Mouse (Mus musculus): ENCODE data around the gene Klhdc7b. TPM values are rescaled to one million over a fixed set of nuclear protein-coding genes. Genes with fewer than 3 reads are reported as not detected.

Klhdc7b gene
- under 1 TPM; 0.39 to 0.41 TPM for total RNA-seq (2021)

DNA sequence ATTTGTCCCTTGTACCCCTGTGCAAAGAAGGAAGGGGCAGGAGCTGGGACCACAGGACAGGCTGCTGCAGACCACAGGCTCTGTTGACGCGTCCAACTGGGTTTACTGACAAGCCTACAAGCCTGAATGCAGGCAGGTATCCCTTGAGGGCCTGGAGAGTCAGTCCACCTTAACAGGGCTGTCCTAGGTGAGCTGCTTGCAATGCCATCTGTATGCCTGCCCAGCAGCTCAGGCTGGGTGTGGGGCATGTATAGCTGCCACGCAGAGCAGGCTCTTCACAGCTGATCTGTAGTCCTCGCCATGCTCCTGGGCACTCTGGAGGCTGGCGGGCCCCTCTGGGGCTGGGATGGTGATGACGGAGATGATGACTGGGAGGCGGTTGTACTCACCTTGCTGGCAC is at the start of gene Klhdc7b:
Gene Klhdc7b, plus strand, starts transcription at position 301 of the 400 bp plus-strand sequence.
- no peak for DNase-seq (ENCODE audit: low spot score in 2 of 2)
- intact Hi-C loops (cut with DNase I): no loop called here

DNA sequence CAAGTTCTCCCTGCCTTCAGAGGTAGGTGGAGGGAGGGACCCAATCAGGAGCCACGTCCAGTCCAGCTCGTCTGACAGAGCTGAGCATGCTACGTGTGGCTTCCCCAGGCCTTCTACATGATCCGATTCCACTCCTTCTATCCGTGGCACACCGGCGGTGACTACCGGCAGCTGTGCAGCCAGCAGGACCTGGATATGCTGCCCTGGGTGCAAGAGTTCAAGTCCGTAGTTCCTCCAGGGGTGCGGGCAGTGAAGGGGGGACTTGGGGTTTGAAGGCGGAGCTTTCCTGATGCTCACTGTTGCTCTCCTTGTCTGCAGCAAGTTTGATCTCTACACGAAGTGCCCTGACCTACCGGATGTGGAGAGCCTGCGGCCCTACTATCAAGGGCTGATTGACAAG is 48.3 kb upstream of the Klhdc7b start:
- intact Hi-C loops (cut with DNase I): no loop called here
- no peak for DNase-seq (ENCODE audit: low spot score in 2 of 2)

DNA sequence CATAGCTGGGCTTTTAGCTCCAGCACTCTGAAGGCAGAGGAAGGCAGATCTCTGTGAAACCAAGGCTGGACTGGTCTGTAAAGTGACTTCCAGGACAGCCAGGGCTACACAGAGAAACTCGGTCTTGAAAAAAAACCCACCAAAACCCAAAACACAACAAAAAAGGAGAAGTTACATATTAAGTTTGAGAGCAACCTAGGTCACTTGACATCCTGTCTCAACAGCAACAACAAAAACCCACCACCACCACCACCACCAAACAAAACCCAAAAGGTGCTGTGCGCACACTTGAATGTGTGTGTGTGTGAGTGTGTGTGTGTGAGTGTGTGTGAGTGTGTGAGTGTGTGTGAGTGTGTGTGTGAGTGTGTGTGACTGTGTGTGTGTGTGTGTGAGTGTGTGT is 45.0 kb upstream of the Klhdc7b start:
- no peak for DNase-seq (ENCODE audit: low spot score in 2 of 2)
- intact Hi-C loops (cut with DNase I): no loop called here

DNA sequence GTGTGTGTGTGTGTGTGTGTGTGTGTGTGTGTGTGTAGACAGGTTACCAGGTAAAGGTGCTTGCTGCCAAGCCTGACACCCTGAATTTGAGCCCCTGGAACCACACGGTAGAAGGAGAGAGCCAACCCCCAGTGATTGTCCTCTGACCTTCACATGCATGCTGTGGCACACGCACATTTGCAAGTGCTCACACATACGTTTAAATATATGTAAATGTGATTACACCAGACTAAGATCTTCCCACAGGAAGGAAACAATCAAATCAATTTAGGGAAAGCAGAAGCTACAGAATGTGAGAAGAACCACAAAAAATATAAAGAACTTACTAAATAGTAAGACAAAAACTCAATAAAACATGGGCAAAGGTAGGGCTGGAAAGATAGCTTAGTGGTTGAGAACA is 44.6 kb upstream of the Klhdc7b start:
- DNase-seq (ENCODE audit: low spot score in 2 of 2): no peak
- intact Hi-C loops (cut with DNase I): no loop called here

DNA sequence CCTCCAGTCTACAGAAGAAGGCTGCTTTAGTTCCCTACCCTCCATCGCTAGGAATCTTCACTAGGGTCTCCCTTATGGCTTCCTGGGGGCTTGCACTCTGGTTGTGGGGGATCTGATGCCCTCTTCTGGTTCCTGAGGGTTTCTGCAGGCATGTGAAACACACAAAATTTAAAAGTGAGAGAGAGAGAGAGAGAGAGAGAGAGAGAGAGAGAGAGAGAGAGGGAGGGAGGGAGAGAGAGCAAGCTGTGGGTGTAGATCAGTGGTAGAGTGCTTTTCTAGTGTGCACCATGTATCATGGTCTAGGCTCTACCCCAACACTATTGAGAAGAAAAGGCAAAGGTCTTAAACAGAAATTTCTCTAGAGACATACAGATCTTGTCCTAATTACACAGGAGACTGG is 43.0 kb upstream of the Klhdc7b start:
- intact Hi-C loops (cut with DNase I): no loop called here
- no peak for DNase-seq (ENCODE audit: low spot score in 2 of 2)

DNA sequence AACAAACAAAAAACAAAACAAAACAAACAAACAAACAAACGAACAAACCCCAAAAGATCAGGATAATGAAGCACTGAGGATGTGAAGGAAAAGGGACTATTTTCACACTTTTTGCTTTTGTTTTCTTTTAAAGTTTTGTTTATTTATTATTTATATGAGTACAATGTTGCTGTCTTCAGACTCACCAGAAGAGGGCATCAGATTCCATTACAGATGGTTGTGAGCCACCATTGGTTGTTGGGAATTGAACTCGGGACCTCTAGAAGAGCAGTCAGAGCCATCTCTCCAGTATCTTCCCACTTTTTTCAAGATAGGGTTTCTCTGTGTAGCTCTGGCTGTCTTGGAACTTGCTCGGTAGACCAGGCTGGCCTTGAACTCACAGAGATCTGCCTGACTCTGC is 41.4 kb upstream of the Klhdc7b start:
- intact Hi-C loops (cut with DNase I): no loop called here
- no peak for DNase-seq (ENCODE audit: low spot score in 2 of 2)

DNA sequence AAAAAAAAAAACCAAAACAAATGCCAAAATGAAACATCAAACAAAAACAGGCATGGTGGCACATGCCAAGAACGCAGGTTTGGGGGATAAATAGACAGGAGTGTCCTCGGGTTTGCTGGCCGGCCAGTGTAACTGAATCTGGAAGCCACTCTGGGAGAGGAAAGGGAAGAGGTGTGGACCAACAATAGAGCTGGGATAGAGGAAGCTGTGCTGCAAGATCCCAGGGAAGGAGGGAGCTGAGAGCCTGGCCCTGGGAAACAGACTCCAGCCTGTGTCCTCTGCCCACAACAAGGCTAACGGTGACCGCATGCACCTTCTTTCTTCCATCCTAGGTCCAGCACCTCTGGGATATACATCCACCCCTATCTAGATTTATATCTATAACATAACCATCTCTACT is 34.3 kb upstream of the Klhdc7b start:
- intact Hi-C loops (cut with DNase I): no loop called here
- no peak for DNase-seq (ENCODE audit: low spot score in 2 of 2)

DNA sequence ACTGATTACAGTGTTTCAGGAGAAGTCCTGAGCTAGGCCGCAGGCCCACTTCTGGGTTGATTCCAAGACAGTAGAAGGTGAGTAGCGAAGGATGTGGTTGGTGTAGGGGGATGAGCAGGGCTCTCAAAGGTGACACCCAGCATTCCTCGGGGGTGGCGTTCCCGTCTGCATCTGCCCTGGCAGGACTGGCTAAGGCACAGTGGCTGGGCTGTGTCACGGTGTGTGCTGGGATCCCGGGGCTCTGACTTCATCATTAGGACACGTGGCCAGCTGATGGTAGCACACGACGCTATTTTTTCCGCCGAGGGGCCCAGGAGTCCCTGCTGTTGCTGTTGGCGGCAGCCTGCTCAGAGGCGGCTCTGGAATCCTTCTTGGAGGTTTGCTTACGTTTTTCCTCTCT is 33.4 kb upstream of the Klhdc7b start:
- no peak for DNase-seq (ENCODE audit: low spot score in 2 of 2)
- intact Hi-C loops (cut with DNase I): no loop called here

DNA sequence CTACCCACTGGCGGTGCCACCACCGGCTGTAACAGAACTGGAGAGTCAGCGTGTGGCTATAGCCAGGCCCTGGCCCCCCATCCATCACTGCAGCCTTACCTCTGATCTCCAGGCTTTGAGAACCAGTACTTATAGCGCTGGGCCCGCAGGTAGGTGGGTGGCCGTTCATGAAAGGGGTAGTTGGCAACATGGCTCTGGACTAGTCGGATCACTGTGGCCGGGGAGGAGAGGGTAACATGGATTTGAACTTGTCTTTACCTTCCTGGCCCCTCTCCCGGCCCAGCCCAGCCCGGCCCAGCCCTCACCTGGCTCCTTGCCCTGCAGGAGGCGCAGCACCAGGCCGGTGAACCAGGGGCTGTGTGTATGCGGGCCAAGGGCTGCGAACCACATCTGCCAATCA is 32.7 kb upstream of the Klhdc7b start:
- DNase-seq (ENCODE audit: low spot score in 2 of 2): no peak
- intact Hi-C loops (cut with DNase I): no loop called here

DNA sequence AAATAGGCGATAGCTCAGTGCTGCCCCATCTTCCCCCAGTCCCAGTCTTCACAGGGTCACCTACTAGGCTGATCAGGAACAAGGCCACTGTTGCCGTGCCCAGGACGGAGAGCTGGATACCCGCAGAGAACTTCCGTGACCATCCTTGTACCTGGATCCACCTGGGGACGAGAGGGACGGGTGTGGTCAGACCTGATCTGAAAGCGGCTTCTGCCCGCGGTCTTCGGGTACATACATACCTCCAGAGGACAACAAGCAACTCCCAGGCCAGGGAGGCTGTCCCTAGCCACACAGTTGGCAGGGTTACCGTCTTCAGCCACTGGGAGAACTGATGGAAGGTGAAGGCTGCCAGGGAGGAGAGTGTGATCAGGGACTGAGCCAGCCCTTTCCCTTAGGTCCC is 31.9 kb upstream of the Klhdc7b start:
- intact Hi-C loops (cut with DNase I): no loop called here
- DNase-seq (ENCODE audit: low spot score in 2 of 2): no peak

DNA sequence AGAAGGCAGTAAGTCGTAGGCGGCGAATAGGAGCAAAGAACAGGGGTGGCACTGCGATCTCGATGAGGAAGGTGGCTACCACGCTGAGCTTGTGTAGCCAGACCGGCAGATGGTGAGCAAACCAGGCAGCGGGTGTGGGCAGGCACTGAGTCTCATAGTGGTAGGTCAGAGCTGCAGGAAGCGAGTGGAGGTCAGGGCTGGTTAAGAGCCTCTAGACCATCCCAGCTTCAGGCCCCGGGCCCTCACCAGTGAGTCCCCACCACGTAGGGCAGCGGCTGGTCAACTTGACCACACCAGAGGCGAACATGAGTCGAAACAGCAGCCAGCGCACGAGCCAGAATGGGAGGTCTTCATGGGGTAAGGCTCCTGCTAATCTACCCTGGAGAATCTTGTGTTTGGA is 30.9 kb upstream of the Klhdc7b start:
- no peak for DNase-seq (ENCODE audit: low spot score in 2 of 2)
- intact Hi-C loops (cut with DNase I): loop anchor here (2.0 kb wide), 1 partner anchor 37 kb away; no protein-coding TSS in a partner anchor

DNA sequence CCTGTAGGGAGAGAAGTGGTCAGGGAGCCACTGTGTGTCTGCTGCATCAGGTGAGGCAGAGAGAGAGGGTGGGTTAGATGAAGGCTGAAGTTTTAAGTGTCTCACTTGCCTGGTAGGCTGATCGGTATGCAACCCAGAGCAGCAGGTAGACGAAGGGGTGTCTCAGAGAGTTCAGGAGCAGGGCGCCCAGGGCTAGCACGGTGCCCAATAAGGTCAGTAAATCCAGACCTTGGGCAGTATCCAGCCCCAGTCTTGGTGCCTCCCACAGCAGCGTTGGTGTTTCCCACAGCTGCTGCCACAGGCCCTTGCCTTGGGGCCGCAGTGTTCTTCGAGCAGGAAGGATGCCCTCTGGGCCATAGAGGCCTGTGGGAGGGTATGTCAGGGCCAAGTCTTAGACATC is 30.3 kb upstream of the Klhdc7b start:
- DNase-seq (ENCODE audit: low spot score in 2 of 2): no peak
- intact Hi-C loops (cut with DNase I): loop anchor here (2.0 kb wide), 1 partner anchor 38 kb away; no protein-coding TSS in a partner anchor

DNA sequence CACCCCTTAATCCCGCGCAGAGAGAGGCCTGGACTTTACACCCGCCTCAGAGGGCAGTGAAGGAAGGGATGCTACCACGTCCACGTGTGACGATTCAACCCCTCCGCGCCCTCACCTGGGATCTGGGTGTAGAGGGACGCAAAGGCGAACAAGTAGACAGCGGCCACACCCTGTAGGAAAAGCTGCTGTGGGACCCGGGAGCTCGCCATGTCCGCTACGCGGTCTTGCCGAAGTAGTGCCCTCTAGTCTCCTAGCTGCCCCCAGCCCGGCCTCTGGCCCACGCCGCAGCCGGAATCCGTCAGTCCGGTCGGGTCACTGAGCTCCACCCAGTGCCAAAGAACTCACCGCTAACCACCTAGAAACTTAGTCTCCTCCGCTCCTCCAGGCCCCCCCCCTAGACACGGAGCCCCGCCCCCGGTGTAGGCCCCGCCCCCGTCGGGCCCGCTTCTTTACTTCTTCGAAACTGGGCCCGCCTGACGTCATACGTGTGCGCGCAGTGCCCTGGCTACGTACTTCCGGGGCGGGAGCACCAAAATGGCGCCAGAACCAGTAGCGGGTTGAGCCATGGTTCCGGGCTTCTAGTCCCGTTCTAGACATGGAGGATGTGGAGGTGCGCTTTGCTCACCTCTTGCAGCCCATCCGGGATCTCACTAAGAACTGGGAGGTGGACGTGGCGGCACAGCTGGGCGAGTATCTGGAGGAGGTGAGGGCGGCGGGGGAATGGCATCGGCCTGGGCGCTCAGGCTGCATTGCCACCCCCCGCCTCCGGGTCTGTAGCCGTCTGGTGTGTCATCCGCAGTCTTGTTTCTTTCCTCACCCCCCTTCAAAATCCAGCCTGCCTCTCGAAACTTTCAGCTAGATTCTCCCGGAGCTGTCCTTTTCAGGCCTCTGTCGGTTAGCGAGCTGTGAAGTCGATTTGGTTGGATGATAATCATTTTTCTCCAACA is 29.2 kb upstream of the Klhdc7b start, which contains the start of the genes Lmf2 and Ncaph2:
Gene Lmf2, minus strand, starts transcription at position 419 of the 947 bp plus-strand sequence.
Gene Ncaph2, plus strand, starts transcription at position 479 of the 947 bp plus-strand sequence.
- peak; percentile 94 to 95 for DNase-seq (ENCODE audit: low spot score in 2 of 2)
- intact Hi-C loops (cut with DNase I): loop anchor here (1.0 to 2.0 kb wide), 2 partner anchors 18 to 39 kb away; partner anchors contain the start of gene Sco2

DNA sequence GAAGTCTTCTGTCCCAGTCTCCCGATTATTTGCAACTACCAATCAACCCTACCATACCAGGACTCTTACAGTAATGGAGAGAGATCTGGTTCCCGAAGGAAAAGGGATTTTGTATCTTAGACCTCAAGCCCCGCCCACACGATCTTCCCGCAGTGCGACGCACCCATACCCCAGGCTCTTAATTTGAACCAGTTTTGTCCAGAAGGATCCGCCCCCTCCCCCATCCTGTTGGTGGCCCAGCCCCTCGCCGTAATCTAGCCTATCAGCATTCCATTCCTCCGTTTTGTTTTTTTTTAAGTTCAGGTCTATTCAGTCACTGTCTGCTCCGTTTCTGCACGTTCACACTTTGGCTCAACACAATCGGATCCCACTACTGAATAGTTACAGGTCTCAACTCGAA is 28.3 kb upstream of the Klhdc7b start:
- DNase-seq (ENCODE audit: low spot score in 2 of 2): no peak

DNA sequence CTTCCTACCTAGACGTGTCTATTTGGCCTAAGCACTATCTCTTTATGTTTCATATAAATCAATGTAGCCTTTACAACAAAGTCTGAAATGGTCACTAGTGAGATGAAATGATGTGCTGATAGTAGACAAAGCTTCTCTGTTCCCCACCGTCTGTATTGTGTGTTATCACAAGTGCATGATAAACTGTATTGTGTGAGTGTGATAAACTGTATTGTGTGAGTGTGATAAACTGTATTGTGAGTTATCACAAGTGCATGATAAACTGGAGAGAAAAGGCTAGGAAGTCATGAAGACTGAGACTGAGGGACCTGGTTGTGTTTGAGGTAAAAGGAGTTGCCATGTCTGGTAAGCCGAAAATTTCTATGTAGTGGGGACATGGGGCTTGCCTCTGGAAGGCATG is 25.9 kb upstream of the Klhdc7b start:
- intact Hi-C loops (cut with DNase I): no loop called here
- no peak for DNase-seq (ENCODE audit: low spot score in 2 of 2)

More for the DNA sequence above, 28.3 kb upstream of the Klhdc7b start:
- intact Hi-C loops (cut with DNase I): no loop called here

DNA sequence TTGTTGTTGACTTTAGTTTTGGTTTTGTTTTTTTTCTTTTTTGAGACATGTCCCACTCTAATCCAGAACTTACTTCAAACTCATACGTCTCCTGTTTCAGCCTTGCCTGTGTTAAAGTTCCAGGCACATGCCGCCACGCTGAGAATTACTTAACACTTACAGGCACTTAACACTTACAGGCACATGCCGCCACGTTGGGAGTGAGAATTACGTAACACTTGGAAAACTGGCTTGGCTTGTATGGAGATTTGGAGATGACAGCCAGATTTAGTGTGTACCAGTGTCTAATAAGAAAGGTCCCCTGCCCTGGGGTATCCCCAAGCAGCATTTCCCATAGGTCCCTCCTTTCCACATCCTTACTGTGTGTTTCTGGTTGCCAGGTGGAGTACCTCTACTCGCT is 21.7 kb upstream of the Klhdc7b start:
- DNase-seq (ENCODE audit: low spot score in 2 of 2): no peak
- intact Hi-C loops (cut with DNase I): no loop called here

DNA sequence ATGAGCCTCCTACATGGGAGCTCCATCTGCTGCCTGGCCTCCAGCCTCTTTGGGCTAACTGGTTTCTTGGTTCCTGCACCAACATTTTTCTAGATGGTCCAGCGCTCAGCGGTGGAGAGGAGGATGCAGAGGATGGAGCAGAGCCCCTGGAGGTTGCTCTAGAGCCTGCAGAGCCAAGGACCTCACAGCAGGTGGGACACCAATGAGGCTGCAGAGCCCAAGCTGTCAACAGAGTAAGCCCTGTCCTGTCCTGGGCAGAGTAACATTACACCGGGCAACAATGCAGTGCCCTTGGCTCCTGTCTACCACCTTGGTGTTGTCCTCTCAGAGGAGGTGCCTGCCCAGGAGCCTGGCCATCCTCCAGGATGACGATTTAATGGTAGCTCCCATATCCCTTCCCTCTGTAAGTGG is 19.6 kb upstream of the Klhdc7b start:
- intact Hi-C loops (cut with DNase I): no loop called here
- no peak for DNase-seq (ENCODE audit: low spot score in 2 of 2)

DNA sequence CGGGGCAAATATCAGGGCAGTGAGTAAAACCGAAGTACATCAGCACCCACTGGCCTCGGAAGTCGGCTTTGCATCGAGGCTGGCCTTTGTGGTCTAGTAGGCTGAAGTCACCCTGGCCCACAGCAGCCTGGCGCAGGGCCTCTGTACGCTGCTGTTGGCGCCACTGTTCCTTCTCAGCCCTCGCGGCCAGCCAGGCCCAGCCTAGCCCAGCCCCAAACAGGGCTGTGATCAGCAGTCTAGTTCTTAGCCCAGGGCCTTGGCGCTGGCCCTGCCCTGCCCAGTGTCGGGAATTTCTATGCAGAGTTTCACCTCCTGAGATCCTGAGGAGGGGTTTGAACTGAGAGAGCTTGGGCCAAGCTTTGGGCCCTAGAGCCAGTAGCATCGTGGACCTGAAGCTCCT is 12.6 kb upstream of the Klhdc7b start:
- no peak for DNase-seq (ENCODE audit: low spot score in 2 of 2)
- intact Hi-C loops (cut with DNase I): loop anchor here (5.0 kb wide), 2 partner anchors 55 kb away; partner anchors contain the start of genes C730034F03Rik, Chkb, Cpt1b and Gm44502

DNA sequence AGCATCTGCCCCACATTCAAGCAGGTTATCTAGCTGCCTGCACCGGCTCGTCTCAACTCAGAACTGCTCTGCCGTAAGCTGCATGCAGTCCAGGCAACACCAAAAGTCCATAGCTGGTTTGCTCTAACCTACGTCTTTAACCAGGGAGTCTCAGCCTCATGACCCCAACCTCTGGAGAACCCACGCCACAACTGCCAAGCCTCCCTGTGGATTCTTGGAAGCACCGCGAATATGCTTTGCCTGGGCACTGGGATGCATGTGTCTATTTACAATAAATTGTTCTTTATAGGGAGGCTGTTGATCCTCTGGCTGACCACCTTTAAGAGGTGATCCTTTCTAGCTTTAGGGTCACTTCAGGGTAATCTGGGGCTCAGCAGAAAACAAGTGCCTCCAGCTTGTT is 12.2 kb upstream of the Klhdc7b start:
- no peak for DNase-seq (ENCODE audit: low spot score in 2 of 2)
- intact Hi-C loops (cut with DNase I): loop anchor here (5.0 kb wide), 2 partner anchors 55 kb away; partner anchors contain the start of genes C730034F03Rik, Chkb, Cpt1b and Gm44502

DNA sequence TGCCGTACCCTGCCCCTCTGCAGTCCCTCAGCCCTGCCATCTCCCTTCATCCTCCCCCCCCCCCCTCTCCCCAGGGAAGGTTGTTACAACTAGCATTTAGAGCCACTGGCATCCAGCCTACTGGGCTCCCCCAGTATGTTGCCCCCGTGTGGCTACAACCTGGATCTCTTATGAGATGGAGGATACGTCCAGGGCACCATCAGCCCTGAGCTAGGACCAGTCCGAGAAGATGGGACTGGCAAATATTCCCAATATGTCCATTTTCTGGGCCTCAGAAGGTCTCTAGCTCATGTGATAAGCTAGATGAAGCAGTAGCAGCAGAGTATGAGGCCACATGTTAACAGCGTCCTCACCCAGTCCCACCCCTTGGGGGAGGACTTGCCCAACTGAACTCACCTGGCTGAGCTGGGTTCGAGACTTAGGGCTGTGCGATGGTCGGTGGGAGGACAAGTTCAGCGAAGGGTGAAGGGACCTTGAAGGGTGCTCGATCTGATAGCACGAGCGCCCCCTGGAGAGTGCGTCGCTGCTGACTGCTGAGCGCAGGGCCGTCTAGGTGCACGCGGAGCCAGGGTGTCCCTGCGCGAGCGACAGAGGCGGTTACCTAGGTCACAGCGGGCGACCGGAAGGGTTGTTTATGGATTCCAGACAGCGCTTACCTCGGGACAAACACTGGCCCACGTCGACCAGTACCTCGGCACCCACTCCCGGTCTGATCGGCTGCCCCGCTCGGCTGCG is 11.5 kb upstream of the Klhdc7b start:
- DNase-seq (ENCODE audit: low spot score in 2 of 2): peak; percentile 82
- intact Hi-C loops (cut with DNase I): loop anchor here (1.0 to 5.0 kb wide), 3 partner anchors 18 to 56 kb away; partner anchors contain the start of genes C730034F03Rik, Chkb, Cpt1b and Gm44502

Data from left cerebral cortex, postnatal 36 days (tissue).